Mouse (Mus musculus): ENCODE data around the gene Grin1. TPM values are rescaled to one million over a fixed set of nuclear protein-coding genes. Genes with fewer than 3 reads are reported as not detected.
A peak's percentile ranks its signal among the peaks of the same experiment; 100 is the strongest.

Grin1 gene
- total and polyA plus RNA-seq, 3 experiments: 0.07 TPM; not detected in 2

- TF ChIP-seq MYB (IDR thresholded peaks at IDR 0.05; ENCODE audit: low read depth, low read length) (no peak), SIN3A (IDR thresholded peaks at IDR 0.05; ENCODE audit: low read length) (peak; percentile 100), POLR2AphosphoS2 (IDR thresholded peaks at IDR 0.05; ENCODE audit: low read length) (peak; percentile 65), TCF12 (IDR thresholded peaks at IDR 0.05; ENCODE audit: low read depth, low read length) (peak; percentile 55; the same call in 1 of the 2 replicates), TBP (IDR thresholded peaks at IDR 0.05; ENCODE audit: low read depth, low read length) (peak; percentile 70; the same call in 1 of the 2 replicates), ELF1 (IDR thresholded peaks at IDR 0.05; ENCODE audit: low read depth, low read length) (peak; percentile 98)
Observed at GRCm38 (mm10) chr2:25255284-25255779, 63.7 kb downstream of the Grin1 start, which contains the start of gene Tmem203 (continued).

- peak; percentile 29 for TF ChIP-seq RAD21 (IDR thresholded peaks at IDR 0.05; ENCODE audit: low read depth, low read length)
- no peak for TF ChIP-seq ZNF384 (IDR thresholded peaks at IDR 0.05; ENCODE audit: low read depth, low read length)
- TF ChIP-seq CTCF (IDR thresholded peaks at IDR 0.05 in 2 of 3, conservative IDR thresholded peaks at IDR 0.05 in 1 of 3; ENCODE audit: control insufficient read depth in 1 of 3, insufficient read depth in 1 of 3, low read depth in 2 of 3, low read length in 3 of 3, poor library complexity in 1 of 3, severe bottlenecking in 1 of 3): peak; percentile 49 to 66 (median 50)
- no peak for TF ChIP-seq MYC (IDR thresholded peaks at IDR 0.05; ENCODE audit: low read depth, low read length)
- TF ChIP-seq USF2 (IDR thresholded peaks at IDR 0.05; ENCODE audit: borderline replicate concordance in 1 of 2, insufficient read depth in 1 of 2, low read depth in 1 of 2, low read length in 2 of 2): no peak
- TF ChIP-seq ZKSCAN1 (IDR thresholded peaks at IDR 0.05; ENCODE audit: low read depth, low read length): no peak
- no peak for TF ChIP-seq NELFE (IDR thresholded peaks at IDR 0.05; ENCODE audit: low read depth, low read length)
- TF ChIP-seq POLR2AphosphoS5 (IDR thresholded peaks at IDR 0.05; ENCODE audit: borderline replicate concordance, low read depth, low read length): no peak
- TF ChIP-seq E2F4 (IDR thresholded peaks at IDR 0.05; ENCODE audit: borderline replicate concordance, low read depth, low read length): no peak
- peak; percentile 43; the same call in 1 of the 2 replicates for TF ChIP-seq ZC3H11A (IDR thresholded peaks at IDR 0.05; ENCODE audit: low read depth, low read length)
- no peak for TF ChIP-seq SIN3A (IDR thresholded peaks at IDR 0.05; ENCODE audit: low read length)
- TF ChIP-seq TCF12 (IDR thresholded peaks at IDR 0.05; ENCODE audit: low read depth, low read length): no peak
- peak; percentile 78 for TF ChIP-seq SMC3 (IDR thresholded peaks at IDR 0.05; ENCODE audit: low read depth, low read length)
- no peaks in the 10 kb centered on the region for H3K27me3 ChIP-seq (ENCODE audit: control insufficient read depth in 1 of 2, insufficient read depth in 2 of 2, low read length in 2 of 2)
- H3K79me2 ChIP-seq (ENCODE audit: control insufficient read depth, insufficient read depth, low read length, poor library complexity): peaks cover 20% of the 10 kb centered on the region
- DNase-seq (ENCODE audit: low read depth, low spot score): peak; percentile 54
- H3K4me3 ChIP-seq (ENCODE audit: control insufficient read depth in 1 of 2, insufficient read depth in 1 of 2, low read depth in 2 of 2, low read length in 2 of 2): no peak overlapping the region
- peaks cover 2 to 8% of the 10 kb centered on the region in 2 experiments; a peak in 2 of 4 replicates for H3K36me3 ChIP-seq (ENCODE audit: control insufficient read depth in 1 of 2, insufficient read depth in 2 of 2, low read length in 2 of 2)
- H3K4me1 ChIP-seq (ENCODE audit: control insufficient read depth in 1 of 2, insufficient read depth in 2 of 2, low read length in 2 of 2): peaks cover 2 to 12% of the 10 kb centered on the region in 2 experiments; a peak in 1 of 4 replicates
- H3K27ac ChIP-seq (ENCODE audit: control insufficient read depth, low read depth, low read length): no peak overlapping the region
- H3K9ac ChIP-seq (ENCODE audit: control insufficient read depth, low read depth, low read length, poor library complexity, severe bottlenecking): no peak overlapping the region
- H3K9me3 ChIP-seq (replicated peaks; ENCODE audit: insufficient read depth, low read length): no peaks in the 10 kb centered on the region
Observed at GRCm38 (mm10) chr2:25252331-25252730, 66.7 kb downstream of the Grin1 start.

Data from MEL (cell line).